Mouse (Mus musculus) mouse embryonic stem cell (cell line): ENCODE results near the gene Olfr867.

Experiments
- in situ Hi-C, 2 experiments: fragments of 300-500 bp; cut with MboI; formaldehyde crosslinking; loops; 1 replicate in 1 of 2; 3 replicates in 1 of 2; pipeline ENCODE4 v1.14.3; 2019 to 2020; ENCODE audit warnings: low sequenced_read_pairs in 2 of 2, low pct_unique_long_range_greater_than_20kb in 1 of 2, mixed read lengths in 1 of 2; ENCODE audit not compliant: unreplicated experiment in 1 of 2

The Olfr867 gene

GRCm38 (mm10) chr9:20057462-20057861, at the start of gene Olfr867:
Gene Olfr867 (minus strand): TSS chr9:20057562.
- in situ Hi-C loops: no loop called here

GRCm38 (mm10) chr9:20098326-20098725, 41.0 kb upstream of the Olfr867 start, which contains the start of gene Olfr868:
Gene Olfr868 (plus strand): TSS chr9:20098626.
- in situ Hi-C loops: no loop called here

- in situ Hi-C loops: no loop called here
Observed at GRCm38 (mm10) chr9:20073523-20074177, 16.3 kb upstream of the Olfr867 start.

- in situ Hi-C loops: no loop called here
Observed at GRCm38 (mm10) chr9:20071291-20071690, 13.9 kb upstream of the Olfr867 start.

- in situ Hi-C loops: no loop called here
Observed at GRCm38 (mm10) chr9:20070236-20070635, 12.9 kb upstream of the Olfr867 start.

- in situ Hi-C loops: no loop called here
Observed at GRCm38 (mm10) chr9:20047964-20048363, 9.4 kb downstream of the Olfr867 start.

GRCm38 (mm10) chr9:20027935-20028334, 29.4 kb downstream of the Olfr867 start, which contains the start of gene Olfr866:
Gene Olfr866 (minus strand): TSS chr9:20028035.
- in situ Hi-C loops: no loop called here
